Mouse (Mus musculus) liver, postnatal 0 days (tissue): ENCODE results near the gene Gli2.

Experiments
- CTCF ChIP-seq: sonication (generic); IDR thresholded peaks from 2 replicates; pipeline ENCODE4 v1.5.1; 2016; ENCODE audit warnings: antibody characterized with exemption, low read depth
- EP300 ChIP-seq: IDR thresholded peaks from 2 replicates; pipeline ENCODE4 v1.6.1; 2016; ENCODE audit warnings: antibody characterized with exemption, low read depth, mild to moderate bottlenecking

GRCm38 (mm10) chr1:118987538-118987937 lies 65.9 kb downstream of the Gli2 start:
- TF ChIP-seq CTCF (no peak), EP300 (no peak)
